Comparison of ENCODE assay signal across 15 mouse cellular contexts in the genomic region with DNA sequence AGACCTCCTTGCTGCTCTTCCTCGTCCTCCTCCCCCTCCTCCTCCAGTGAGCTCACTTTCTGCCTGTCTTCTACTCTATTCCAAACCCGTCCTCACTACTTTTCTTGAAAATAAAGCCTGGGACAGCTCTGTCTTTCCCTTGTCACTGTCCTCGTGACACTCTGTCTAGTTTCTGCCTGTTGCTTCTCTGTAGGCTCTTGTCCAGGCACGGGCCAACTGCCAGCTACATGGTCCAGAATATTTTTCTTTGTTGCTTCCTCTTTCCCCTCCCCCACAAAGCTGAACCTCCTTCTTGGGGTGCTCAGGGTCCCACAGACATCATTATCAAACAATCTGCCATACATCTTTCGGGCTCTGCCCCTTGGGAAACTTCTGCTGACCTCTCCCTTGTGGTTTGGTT.
DNase-seq lines count a peak whose midpoint lies in the region; ATAC-seq and TF ChIP-seq lines count a peak whose summit lies in the region.
"Had no signal": no experiment of that assay in that cellular context is flagged by ENCODE, and none has a peak within 500 bp of the region (broad histone marks: within the 10 kb centered on the region; RNA-seq: fewer than 3 reads in every experiment).

No protein-coding gene starts in this region.

- no peak for TF ChIP-seq EP300 in heart, adult 2 months (IDR thresholded peaks at IDR 0.05; ENCODE audit: insufficient read depth, low read depth, low read length)

- no peak overlapping the region for H3K9ac ChIP-seq in heart, adult 2 months (ENCODE audit: low read depth, low read length)
- no peak overlapping the region for H3K9ac ChIP-seq in heart, embryonic 12.5 days
- H3K9ac ChIP-seq in lung, embryonic 14.5 days = no peak overlapping the region
- H3K9ac ChIP-seq: embryonic facial prominence, embryonic 12.5 days; forebrain, embryonic 13.5 days had no signal

- no peaks in the 10 kb centered on the region for H3K9me3 ChIP-seq in heart, embryonic 12.5 days (replicated peaks)
- H3K9me3 ChIP-seq in lung, embryonic 14.5 days (ENCODE audit: low read depth, low read length) = no peaks in the 10 kb centered on the region
- H3K9me3 ChIP-seq: embryonic facial prominence, embryonic 12.5 days; forebrain, embryonic 13.5 days had no signal

- no peak for TF ChIP-seq CTCF in heart, adult 2 months (IDR thresholded peaks at IDR 0.05)
- TF ChIP-seq CTCF in lung, embryonic 14.5 days (IDR thresholded peaks at IDR 0.05; ENCODE audit: low read depth) = no peak
- TF ChIP-seq CTCF in lung, adult 2 months (IDR thresholded peaks at IDR 0.05; ENCODE audit: insufficient read depth, low read length) = no peak

- H3K4me2 ChIP-seq in heart, embryonic 12.5 days = no peak overlapping the region
- H3K4me2 ChIP-seq in lung, embryonic 14.5 days = no peak overlapping the region
- H3K4me2 ChIP-seq: embryonic facial prominence, embryonic 12.5 days; forebrain, embryonic 13.5 days had no signal

- H3K36me3 ChIP-seq in heart, adult 2 months (ENCODE audit: control insufficient read depth, insufficient read depth, low read length) = peaks cover 11% of the 10 kb centered on the region
- no peaks in the 10 kb centered on the region for H3K36me3 ChIP-seq in heart, embryonic 12.5 days
- no peaks in the 10 kb centered on the region for H3K36me3 ChIP-seq in lung, embryonic 14.5 days (ENCODE audit: insufficient read depth)
- H3K36me3 ChIP-seq: embryonic facial prominence, embryonic 12.5 days had no signal

- H3K4me1 ChIP-seq in heart, adult 2 months (ENCODE audit: control insufficient read depth, insufficient read depth, low read length) = peaks cover 13% of the 10 kb centered on the region
- H3K4me1 ChIP-seq in heart, embryonic 12.5 days (replicated peaks) = peaks cover 7% of the 10 kb centered on the region; the same call in 1 of the 2 replicates
- H3K4me1 ChIP-seq in lung, embryonic 14.5 days (ENCODE audit: insufficient read depth) = no peaks in the 10 kb centered on the region
- peaks cover 24% of the 10 kb centered on the region for H3K4me1 ChIP-seq in lung, adult 2 months (ENCODE audit: control insufficient read depth, insufficient read depth, low read length)
- H3K4me1 ChIP-seq: embryonic facial prominence, embryonic 12.5 days; forebrain, embryonic 13.5 days had no signal

- H3K27me3 ChIP-seq in heart, adult 2 months (ENCODE audit: control insufficient read depth, insufficient read depth, low read length) = no peaks in the 10 kb centered on the region
- H3K27me3 ChIP-seq in heart, embryonic 12.5 days (replicated peaks) = no peaks in the 10 kb centered on the region
- H3K27me3 ChIP-seq in lung, embryonic 14.5 days (ENCODE audit: insufficient read depth, low read length) = no peaks in the 10 kb centered on the region
- H3K27me3 ChIP-seq: embryonic facial prominence, embryonic 12.5 days; forebrain, embryonic 13.5 days; Patski had no signal

- H3K79me2 ChIP-seq in heart, adult 2 months (replicated peaks; ENCODE audit: control insufficient read depth, insufficient read depth, low read length) = peaks cover 2% of the 10 kb centered on the region; the same call in 1 of the 2 replicates

- DNase-seq in heart, adult 2 months = peak; percentile 55 to 69
- DNase-seq in lung, embryonic 14.5 days = peak; percentile 66
- DNase-seq in lung, adult 2 months = no peak
- DNase-seq in lung, postnatal 10 days = peak; percentile 70
- DNase-seq in cerebellum, postnatal 25 days = no peak
- DNase-seq: cerebellum, adult 8-10 months; gastrocnemius, postnatal 25 days had no signal

- 21% methylated on average over 5 of the region's 5 CpGs for WGBS in heart, adult 2 months
- WGBS in heart, embryonic 12.5 days = 70% methylated on average over 5 of the region's 5 CpGs
- 57% methylated on average over 5 of the region's 5 CpGs for WGBS in lung, embryonic 14.5 days
- 38% methylated on average over 5 of the region's 5 CpGs for WGBS in lung, adult 2 months

- intact Hi-C loops in heart, adult 2 months (cut with DNase I) = no loop called here

- no peak for TF ChIP-seq POLR2A in heart, adult 2 months (IDR thresholded peaks at IDR 0.05; ENCODE audit: insufficient read depth, low read depth, low read length)
- no peak for TF ChIP-seq POLR2A in lung, adult 2 months (IDR thresholded peaks at IDR 0.05; ENCODE audit: borderline replicate concordance, extremely low read depth, low read depth, low read length)

- no peak overlapping the region for H3K4me3 ChIP-seq in heart, adult 2 months
- H3K4me3 ChIP-seq in heart, embryonic 12.5 days = no peak overlapping the region
- no peak overlapping the region for H3K4me3 ChIP-seq in lung, embryonic 14.5 days (ENCODE audit: low read depth, low read length)
- no peak overlapping the region for H3K4me3 ChIP-seq in lung, adult 2 months (replicated peaks; ENCODE audit: extremely low read depth, low read depth, low read length)
- H3K4me3 ChIP-seq: embryonic facial prominence, embryonic 12.5 days; forebrain, embryonic 13.5 days had no signal

- ATAC-seq in heart, embryonic 12.5 days (ENCODE audit: insufficient number of reproducible peaks, low FRiP score) = no peak
- 0 out of 2 replicates have a peak, but pooled peaks have one; percentile 35 for ATAC-seq in lung, embryonic 14.5 days (ENCODE audit: insufficient read depth)
- ATAC-seq in granulocyte monocyte progenitor cell, adult 5-6 weeks (replicated peaks; ENCODE audit: poor library complexity, severe bottlenecking) = peak; percentile 45
- ATAC-seq in erythroid progenitor cell, adult 5-6 weeks (replicated peaks; ENCODE audit: low FRiP score, poor library complexity, severe bottlenecking) = no peak
- ATAC-seq: CD4-positive, CD25-positive, alpha-beta regulatory T cell, adult 4 months; forebrain, embryonic 13.5 days; hindbrain, postnatal 0 days; Patski had no signal

- peak overlapping the region; percentile 41 for H3K27ac ChIP-seq in heart, adult 2 months
- H3K27ac ChIP-seq in heart, embryonic 12.5 days (ENCODE audit: poor library complexity, severe bottlenecking) = no peak overlapping the region
- no peak overlapping the region for H3K27ac ChIP-seq in lung, embryonic 14.5 days (ENCODE audit: low read depth)
- H3K27ac ChIP-seq: embryonic facial prominence, embryonic 12.5 days; forebrain, embryonic 13.5 days; hindbrain, postnatal 0 days had no signal

Comparison
In these comparisons a context has a peak if more than half of its experiments do, and no peak if none do; other contexts are left out.
1. DNase-seq: peak in heart, adult 2 months (2 of 2), lung, embryonic 14.5 days (single experiment) and lung, postnatal 10 days (single experiment); none in lung, adult 2 months (single experiment) and cerebellum, postnatal 25 days (0 of 2).
2. ATAC-seq: peak in lung, embryonic 14.5 days (single experiment) and granulocyte monocyte progenitor cell, adult 5-6 weeks (single experiment); none in heart, embryonic 12.5 days (single experiment) and erythroid progenitor cell, adult 5-6 weeks (single experiment).